Mouse (Mus musculus) brain, adult 2 months (tissue): Measurements from ENCODE around the gene Harbi1.
"Not testable (repeated sequence)": the region's sequence is repeated elsewhere in the genome, so short reads cannot be mapped to it uniquely, and the experiment has no call there.

Source experiments
- DNase-seq: peaks from one replicate; pipeline ENCODE4 v3.0.0; 2011; ENCODE audit warnings: low read depth, low spot score

Harbi1 gene

GRCm38 (mm10) chr2:91711256-91711925 lies 739 bp downstream of the Harbi1 start:
- no peak for DNase-seq

- DNase-seq = no peak
These were observed 4.3 kb downstream of the Harbi1 start for GRCm38 (mm10) chr2:91714921-91715320.

DNA sequence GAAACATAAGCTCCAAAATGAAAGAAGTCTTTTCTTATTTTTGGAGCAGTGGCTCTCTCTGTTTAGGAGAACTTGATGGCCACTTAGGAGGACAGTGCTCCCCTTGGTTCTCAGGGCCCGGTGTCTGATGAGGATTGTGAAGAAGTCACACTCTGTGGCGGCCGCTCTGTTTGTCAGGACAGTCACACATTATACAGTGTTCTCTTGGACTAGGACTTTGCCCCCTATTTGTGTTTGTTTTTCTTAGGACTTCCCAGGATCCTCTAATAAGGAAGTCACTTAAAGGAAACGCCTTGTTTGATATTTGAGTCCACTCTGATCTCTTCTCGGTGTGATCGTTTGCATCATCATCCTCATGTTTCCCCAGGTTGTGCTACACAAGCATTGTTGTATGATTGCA lies 7.6 kb downstream of the Harbi1 start:
- DNase-seq = no peak

GRCm38 (mm10) chr2:91723382-91723781 lies 12.7 kb downstream of the Harbi1 start:
- DNase-seq = peak; percentile 22

- no peak for DNase-seq
These were observed 13.3 kb downstream of the Harbi1 start for GRCm38 (mm10) chr2:91723951-91724350.

GRCm38 (mm10) chr2:91724716-91725115 lies 14.1 kb downstream of the Harbi1 start:
- DNase-seq = no peak

DNA sequence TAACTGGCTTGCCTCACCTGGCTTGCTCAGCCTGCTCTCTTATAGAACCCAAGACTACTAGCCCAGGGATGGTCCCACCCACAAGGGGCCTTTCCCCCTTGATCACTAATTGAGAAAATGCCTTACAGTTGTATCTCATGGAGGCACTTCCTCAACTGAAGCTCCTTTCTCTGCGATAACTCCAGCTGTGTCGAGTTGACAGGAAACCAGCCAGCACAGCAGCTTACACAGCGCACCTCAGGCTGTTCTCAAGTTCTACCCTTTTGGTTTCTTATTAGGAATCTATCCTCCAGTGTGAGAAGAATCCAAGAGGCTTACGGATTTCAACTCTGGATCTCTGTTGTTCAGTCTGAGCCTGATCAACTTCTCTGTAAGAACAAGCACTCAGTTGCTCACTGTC lies 14.8 kb downstream of the Harbi1 start:
- not testable (repeated sequence) for DNase-seq

DNA sequence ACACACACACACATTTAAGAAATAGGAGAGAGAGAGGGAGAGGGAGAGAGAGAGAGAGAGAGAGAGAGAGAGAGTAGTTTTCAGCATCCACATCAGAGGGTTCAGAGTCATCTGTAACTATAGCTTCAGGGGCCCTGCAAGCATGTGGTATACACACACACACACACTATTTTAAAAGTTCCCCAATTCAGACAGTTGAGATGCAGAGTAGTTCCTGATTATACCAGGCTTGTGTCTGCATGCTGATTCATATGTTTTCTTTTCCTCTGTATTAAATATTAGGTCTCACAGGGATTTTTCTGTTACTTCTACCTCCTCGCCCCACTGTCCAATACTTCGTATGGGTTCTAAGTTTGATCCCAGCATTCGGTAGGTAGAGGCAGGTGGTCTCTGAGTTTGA lies 16.4 kb downstream of the Harbi1 start:
- no peak for DNase-seq

- no peak for DNase-seq
These were observed 18.9 kb downstream of the Harbi1 start for GRCm38 (mm10) chr2:91729571-91729970.

DNA sequence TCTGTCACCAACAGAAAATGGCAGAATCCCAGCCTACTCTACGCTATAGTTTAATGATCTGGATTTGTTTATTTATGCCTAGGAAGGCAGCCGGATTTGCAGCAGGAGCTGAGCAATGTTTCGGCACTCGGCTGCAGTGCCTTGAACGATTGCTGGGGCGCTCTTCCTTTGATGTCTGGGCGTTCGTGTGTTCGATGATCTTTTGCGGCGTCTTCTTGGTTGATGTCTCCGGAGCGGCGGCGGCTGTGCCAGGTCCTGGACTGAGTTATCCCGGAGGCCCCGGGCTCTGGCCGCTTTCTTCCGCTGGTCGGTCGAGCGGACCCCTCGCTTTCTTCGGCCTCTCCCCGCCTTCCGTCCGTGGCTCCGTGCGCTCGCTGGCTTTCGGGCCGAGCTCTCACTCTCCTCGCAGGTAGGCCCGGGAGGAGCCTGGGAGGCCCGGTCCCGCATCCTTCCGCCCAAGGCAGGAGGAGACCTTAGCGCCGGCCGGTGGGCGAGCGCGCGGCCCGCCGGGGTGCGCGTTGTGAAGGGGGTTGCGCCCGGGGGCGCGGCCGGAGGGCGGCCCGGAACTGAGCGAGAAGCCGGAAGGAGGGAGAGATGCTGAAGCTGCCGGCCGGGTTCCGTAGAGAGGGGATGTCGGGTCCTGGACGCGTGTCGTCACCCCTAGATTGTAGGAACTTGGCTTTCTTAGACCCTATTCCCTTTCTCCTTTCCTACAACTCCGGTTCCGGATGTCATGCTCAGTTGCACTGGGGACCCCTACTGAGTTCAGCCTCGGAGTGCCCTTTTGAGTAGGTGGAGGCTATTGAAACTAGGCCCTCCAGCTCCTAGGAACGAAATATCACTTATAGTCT lies 19.5 kb downstream of the Harbi1 start, which contains the start of gene Ambra1:
Gene Ambra1, plus strand, starts transcription at position 164 of the 851 bp plus-strand sequence.
- DNase-seq = peak; percentile 99

DNA sequence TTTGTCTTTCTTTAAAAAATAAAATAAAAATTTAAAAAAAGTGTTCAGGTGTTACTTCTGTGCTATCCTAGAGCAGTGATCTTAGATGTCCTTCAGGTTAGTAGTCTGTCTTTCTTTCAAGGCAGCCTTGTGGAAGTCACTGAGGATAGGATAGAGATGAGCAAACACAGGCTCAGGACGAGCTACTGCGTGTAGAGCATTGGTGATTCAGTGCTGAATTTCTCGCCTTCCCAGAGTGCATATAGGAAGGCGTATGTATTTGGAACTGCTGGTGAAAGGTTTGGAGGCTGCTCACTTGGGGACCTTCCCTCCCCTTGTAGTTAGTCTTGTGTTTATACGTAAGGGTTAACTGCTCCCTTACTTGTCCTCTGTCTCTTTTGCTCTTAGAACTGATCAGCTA lies 24.6 kb downstream of the Harbi1 start:
- no peak for DNase-seq

- peak; percentile 61 for DNase-seq
These were observed 28.9 kb downstream of the Harbi1 start for GRCm38 (mm10) chr2:91739586-91739985.

GRCm38 (mm10) chr2:91744686-91745085 lies 34.0 kb downstream of the Harbi1 start:
- no peak for DNase-seq

- peak; percentile 67 for DNase-seq
These were observed 39.2 kb downstream of the Harbi1 start for GRCm38 (mm10) chr2:91749811-91750261.
